Mouse (Mus musculus) limb, embryonic 14.5 days (tissue): ENCODE measurements around the gene Tmco1. TPM values are rescaled to one million over a fixed set of nuclear protein-coding genes. Genes with fewer than 3 reads are reported as not detected.
A peak's percentile ranks its signal among the peaks of the same experiment; 100 is the strongest.

Experiments
- ATAC-seq: fragments of 200-750 bp; cut with Nextera tagmentation; 2 replicates; pipeline ENCODE4 v1.8.0; 2017; ENCODE audit warnings: low read depth, moderate number of reproducible peaks, moderate TSS enrichment; ENCODE audit not compliant: low FRiP score
- DNase-seq: peaks from one replicate; pipeline ENCODE4 v3.0.0-alpha.2; 2015; ENCODE audit warnings: low spot score
- H3K27ac ChIP-seq: fragments of 300-500 bp; sonication (generic); replicated peaks from 2 replicates; pipeline ENCODE4 v1.5.1; 2014; ENCODE audit warnings: low read depth, mild to moderate bottlenecking, low read length, moderate library complexity, mixed read lengths
- H3K27me3 ChIP-seq: fragments of 300-500 bp; sonication (generic); 2 replicates; pipeline ENCODE4 v1.6.1; 2014; ENCODE audit warnings: low read length, mixed read lengths; ENCODE audit not compliant: control insufficient read depth, insufficient read depth
- H3K36me3 ChIP-seq: fragments of 300-500 bp; sonication (generic); 2 replicates; pipeline ENCODE4 v1.6.1; 2014; ENCODE audit warnings: mild to moderate bottlenecking, low read length, moderate library complexity, mixed read lengths; ENCODE audit not compliant: control insufficient read depth, insufficient read depth
- H3K4me1 ChIP-seq: fragments of 300-500 bp; sonication (generic); 2 replicates; pipeline ENCODE4 v1.6.1; 2014; ENCODE audit warnings: antibody characterized with exemption, low read length, mixed read lengths; ENCODE audit not compliant: control insufficient read depth, insufficient read depth
- H3K4me2 ChIP-seq: fragments of 300-500 bp; sonication (generic); replicated peaks from 2 replicates; pipeline ENCODE4 v1.6.1; 2014; ENCODE audit warnings: low read depth, mild to moderate bottlenecking, low read length, moderate library complexity; ENCODE audit not compliant: severe bottlenecking
- H3K4me3 ChIP-seq: fragments of 300-500 bp; sonication (generic); replicated peaks from 2 replicates; pipeline ENCODE4 v1.5.1; 2014; ENCODE audit warnings: low read length
- H3K9ac ChIP-seq: fragments of 300-500 bp; sonication (generic); 2 replicates; pipeline ENCODE4 v1.6.1; 2014; ENCODE audit warnings: mild to moderate bottlenecking, low read depth, low read length, moderate library complexity; ENCODE audit not compliant: severe bottlenecking
- H3K9me3 ChIP-seq: fragments of 300-500 bp; sonication (generic); 2 replicates; pipeline ENCODE4 v1.6.1; 2016; ENCODE audit warnings: low read length; ENCODE audit not compliant: control insufficient read depth
- POLR2A ChIP-seq: fragments of 200-500 bp; IDR thresholded peaks from 2 replicates; pipeline ENCODE4 v1.8.0; 2012; ENCODE audit warnings: inconsistent platforms, mild to moderate bottlenecking, moderate library complexity, borderline replicate concordance; ENCODE audit not compliant: insufficient read depth, insufficient read length; ENCODE audit errors: extremely low read depth
- WGBS: fragments of 180-500 bp; shearing (Covaris S2); extraction: QIAGEN DNeasy Blood & Tissue Kit; methylation state at CpG from one replicate; pipeline ENCODE4 v1.1.7; 2014; 5-methylcytosine and 5-hydroxymethylcytosine counted together
- polyA plus RNA-seq, 2 experiments: library from polyadenylated mRNA; depleted of rRNA in 1 of 2; stranded (reverse) in 1 of 2; unstranded in 1 of 2; fragments of >200 nt; fragmentation: Nextera tagmentation in 1 of 2; extraction: Ambion mirVana in 1 of 2; gene quantifications; 2 replicates each; pipeline versions ENCODE4 v1.2.1 to v1.2.3; 2012 to 2014

Tmco1 gene
- polyA plus RNA-seq, 2 experiments, result 73.4 to 86.5 TPM

- Histone ChIP-seq H3K9me3 (no peaks in the 10 kb centered on the region), H3K4me3 (no peak overlapping the region), H3K27ac (no peak overlapping the region), H3K4me2 (no peak overlapping the region), H3K36me3 (peaks cover 43% of the 10 kb centered on the region), H3K27me3 (no peaks in the 10 kb centered on the region), H3K4me1 (no peaks in the 10 kb centered on the region), H3K9ac (no peak overlapping the region)
- no peak for DNase-seq
- 80% methylated on average over 7 of the region's 7 CpGs for WGBS
- no peak for ATAC-seq
- no peak for TF ChIP-seq POLR2A
Observed at GRCm38 (mm10) chr1:167368513-167368912, 60.3 kb downstream of the Tmco1 start.

GRCm38 (mm10) chr1:167369905-167370304 is 61.7 kb downstream of the Tmco1 start:
- peaks cover 33% of the 10 kb centered on the region for H3K36me3 ChIP-seq
- WGBS, result 9% methylated on average over 7 of the region's 7 CpGs
- H3K4me3 ChIP-seq, result no peak overlapping the region
- peak; percentile 90 for DNase-seq
- H3K9me3 ChIP-seq, result no peaks in the 10 kb centered on the region
- peak; percentile 53; the same call in 1 of the 2 replicates for ATAC-seq
- H3K9ac ChIP-seq, result no peak overlapping the region
- TF ChIP-seq POLR2A, result no peak
- H3K27ac ChIP-seq, result no peak overlapping the region
- no peaks in the 10 kb centered on the region for H3K4me1 ChIP-seq
- no peaks in the 10 kb centered on the region for H3K27me3 ChIP-seq
- no peak overlapping the region for H3K4me2 ChIP-seq

- no peak for DNase-seq
Observed at GRCm38 (mm10) chr1:167372739-167373138, 64.6 kb downstream of the Tmco1 start.

GRCm38 (mm10) chr1:167374003-167374784 is 66.0 kb downstream of the Tmco1 start:
- no peak overlapping the region for H3K4me2 ChIP-seq
- 22% methylated on average over 15 of the region's 15 CpGs for WGBS
- no peak for ATAC-seq

More at GRCm38 (mm10) chr1:167372739-167373138, 64.6 kb downstream of the Tmco1 start:
- Histone ChIP-seq H3K27me3 (no peaks in the 10 kb centered on the region), H3K4me3 (no peak overlapping the region), H3K36me3 (peaks cover 8% of the 10 kb centered on the region), H3K27ac (no peak overlapping the region), H3K4me2 (no peak overlapping the region), H3K4me1 (no peaks in the 10 kb centered on the region), H3K9ac (no peak overlapping the region), H3K9me3 (no peaks in the 10 kb centered on the region)
- TF ChIP-seq POLR2A, result no peak
- WGBS, result 93% methylated on average over 7 of the region's 7 CpGs
- ATAC-seq, result no peak

GRCm38 (mm10) chr1:167374942-167375341 is 66.8 kb downstream of the Tmco1 start:
- no peaks in the 10 kb centered on the region for H3K9me3 ChIP-seq
- DNase-seq (no peak), ATAC-seq (no peak)
- 42% methylated on average over 2 of the region's 2 CpGs for WGBS
- H3K4me3 ChIP-seq, result no peak overlapping the region
- TF ChIP-seq POLR2A, result no peak
- no peak overlapping the region for H3K4me2 ChIP-seq
- no peaks in the 10 kb centered on the region; the same call in none of the 2 replicates for H3K36me3 ChIP-seq
- no peaks in the 10 kb centered on the region for H3K4me1 ChIP-seq
- no peak overlapping the region for H3K9ac ChIP-seq
- no peaks in the 10 kb centered on the region for H3K27me3 ChIP-seq
- H3K27ac ChIP-seq, result no peak overlapping the region

More at GRCm38 (mm10) chr1:167374003-167374784, 66.0 kb downstream of the Tmco1 start:
- Histone ChIP-seq H3K4me1 (no peaks in the 10 kb centered on the region), H3K9ac (no peak overlapping the region), H3K27ac (no peak overlapping the region), H3K36me3 (no peaks in the 10 kb centered on the region; the same call in none of the 2 replicates), H3K27me3 (no peaks in the 10 kb centered on the region), H3K9me3 (no peaks in the 10 kb centered on the region), H3K4me3 (no peak overlapping the region)
- TF ChIP-seq POLR2A, result no peak
- no peak for DNase-seq
